Mouse (Mus musculus): ENCODE data around the gene Adprh.

The Adprh gene

GRCm38 (mm10) chr16:38440403-38440802 lies 12.1 kb downstream of the Adprh start:
- no peak for DNase-seq

- DNase-seq, result no peak
Observed at GRCm38 (mm10) chr16:38439190-38439589, 13.3 kb downstream of the Adprh start.

- DNase-seq, result no peak
Observed at GRCm38 (mm10) chr16:38434295-38434795, 18.2 kb downstream of the Adprh start.

GRCm38 (mm10) chr16:38433514-38433913 lies 19.0 kb downstream of the Adprh start:
- DNase-seq, result no peak

GRCm38 (mm10) chr16:38432498-38433425 lies 19.7 kb downstream of the Adprh start, which contains the start of gene Pla1a:
Gene Pla1a, minus strand, starts transcription at chr16:38433145.
- DNase-seq, result no peak

- DNase-seq, result no peak
Observed at GRCm38 (mm10) chr16:38431446-38432185, 20.9 kb downstream of the Adprh start.

GRCm38 (mm10) chr16:38425799-38426198 lies 26.7 kb downstream of the Adprh start:
- DNase-seq, result no peak

GRCm38 (mm10) chr16:38425374-38425773 lies 27.1 kb downstream of the Adprh start:
- no peak for DNase-seq

GRCm38 (mm10) chr16:38414953-38415352 lies 37.5 kb downstream of the Adprh start:
- no peak for DNase-seq

GRCm38 (mm10) chr16:38408416-38408815 lies 44.1 kb downstream of the Adprh start:
- DNase-seq, result no peak

GRCm38 (mm10) chr16:38407584-38407983 lies 44.9 kb downstream of the Adprh start:
- DNase-seq, result no peak

GRCm38 (mm10) chr16:38406708-38407107 lies 45.8 kb downstream of the Adprh start:
- DNase-seq, result no peak

- DNase-seq, result no peak
Observed at GRCm38 (mm10) chr16:38406293-38406692, 46.2 kb downstream of the Adprh start.

GRCm38 (mm10) chr16:38403639-38404038 lies 48.9 kb downstream of the Adprh start:
- DNase-seq, result peak; percentile 53

GRCm38 (mm10) chr16:38401468-38401867 lies 51.0 kb downstream of the Adprh start:
- DNase-seq, result no peak

- no peak for DNase-seq
Observed at GRCm38 (mm10) chr16:38400311-38400960, 52.1 kb downstream of the Adprh start.

- DNase-seq, result peak; percentile 65
Observed at GRCm38 (mm10) chr16:38399531-38400231, 52.8 kb downstream of the Adprh start.

GRCm38 (mm10) chr16:38399076-38399475 lies 53.4 kb downstream of the Adprh start:
- no peak for DNase-seq

- DNase-seq, result no peak
Observed at GRCm38 (mm10) chr16:38398266-38398665, 54.2 kb downstream of the Adprh start.

GRCm38 (mm10) chr16:38396155-38396554 lies 56.3 kb downstream of the Adprh start:
- DNase-seq, result no peak

- no peak for DNase-seq
Observed at GRCm38 (mm10) chr16:38395060-38395730, 57.3 kb downstream of the Adprh start.

GRCm38 (mm10) chr16:38394191-38394618 lies 58.3 kb downstream of the Adprh start:
- no peak for DNase-seq

All from thymus, postnatal 25 days (tissue).